Mouse (Mus musculus) adrenal gland, adult 18-20 months (tissue): ENCODE data around the gene Gm4907. TPM values are rescaled to one million over a fixed set of nuclear protein-coding genes. Genes with fewer than 3 reads are reported as not detected.
"Not testable (repeated sequence)": the region's sequence is repeated elsewhere in the genome, so short reads cannot be mapped to it uniquely, and the experiment has no call there.

ENCODE experiments used
- DNase-seq, 2 experiments: peaks; one replicate each; pipeline ENCODE4 v3.0.0; 2021 to 2022; ENCODE audit warnings: low spot score in 2 of 2
- long read RNA-seq, 2 experiments: library from polyadenylated mRNA; stranded (forward); transcript quantifications; one replicate each; pipeline ENCODE4 v2.0.0; 2021
- total RNA-seq, 2 experiments: library from RNA; stranded (reverse); gene quantifications; 1 replicate in 1 of 2; 2 replicates in 1 of 2; pipeline ENCODE4 v1.2.3; 2021

Gm4907 gene
- total RNA-seq, result not detected
- long read RNA-seq, experiment 1, result 0 reads
- long read RNA-seq, experiment 2, result 0 reads

- DNase-seq, result not testable (repeated sequence)
Measured at GRCm38 (mm10) chrX:23882253-23882652, at the start of gene Gm4907. TSS of gene Gm4907 (plus strand) at chrX:23882553.

DNA sequence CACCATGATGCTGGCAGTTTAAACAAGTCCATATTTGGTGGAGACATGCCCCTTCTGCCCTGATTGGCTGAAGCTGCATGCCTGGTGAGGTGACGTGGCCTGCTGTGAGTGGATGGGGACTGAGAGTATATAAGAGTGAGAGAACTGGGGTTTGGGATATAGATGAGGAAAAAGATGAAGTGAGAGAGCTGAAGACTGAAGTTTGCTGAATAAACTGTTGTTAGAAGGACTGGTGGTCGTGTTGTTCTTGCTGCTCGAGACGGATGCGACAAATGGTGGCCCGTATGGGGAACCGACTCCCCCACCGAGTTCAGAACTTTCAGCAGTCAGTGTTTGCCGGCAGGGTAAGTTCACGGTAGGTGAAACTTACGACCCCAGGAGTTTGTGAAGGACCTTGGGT lies 48.6 kb upstream of the Gm4907 start:
- not testable (repeated sequence) for DNase-seq

DNA sequence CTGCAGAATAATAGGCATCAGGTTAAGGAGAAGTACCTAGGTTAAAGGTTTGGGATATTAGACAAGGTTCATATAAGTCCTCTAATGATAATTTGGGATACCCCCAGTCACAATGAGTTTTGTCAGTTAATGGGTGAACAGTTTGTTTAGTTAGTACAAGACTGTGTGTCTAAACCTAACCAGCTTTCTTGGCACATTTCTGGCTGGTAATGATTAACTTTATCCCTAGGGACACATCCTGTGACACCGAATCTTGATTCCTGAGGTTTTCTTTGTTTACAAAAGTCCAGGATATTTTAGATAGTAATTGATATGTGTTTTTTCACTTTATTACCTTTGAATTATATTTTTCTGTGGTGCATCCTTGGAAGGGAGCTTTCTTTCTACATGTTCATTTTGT lies 41.4 kb upstream of the Gm4907 start:
- DNase-seq, result no peak

DNA sequence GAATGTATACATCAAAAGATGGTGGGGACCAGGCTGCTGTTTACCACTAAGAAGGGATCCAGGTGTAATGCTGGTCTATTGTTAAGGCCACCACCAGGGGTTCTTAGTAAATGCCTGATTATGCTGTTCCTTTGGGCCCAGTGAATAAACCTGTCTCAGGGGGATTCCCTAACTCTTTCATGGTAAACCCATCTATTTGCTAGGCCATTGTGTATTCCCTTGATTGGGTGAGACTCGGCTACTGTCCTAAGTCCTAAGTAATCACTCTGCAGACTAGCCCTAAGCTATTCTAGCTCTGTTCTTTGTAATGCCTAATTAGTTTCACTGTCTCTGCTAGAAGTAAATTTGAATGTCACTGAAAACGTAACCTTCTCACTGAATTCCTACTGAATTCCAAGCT lies 71.8 kb downstream of the Gm4907 start:
- no peak for DNase-seq

Other genes with a start within 250 kb of the Gm4907 start
- 10 to 100 TPM in 1 of 2 experiments, 1 to 10 TPM in 1; 9.5 to 12.3 TPM for gene Wdr44, start 189.5 kb upstream of the Gm4907 start, total RNA-seq
- gene Gm4985, start 76.4 kb downstream of the Gm4907 start, total RNA-seq, result not detected